Mouse (Mus musculus): Measurements from ENCODE around the gene Wdr45b. TPM values are rescaled to one million over a fixed set of nuclear protein-coding genes. Genes with fewer than 3 reads are reported as not detected.

Wdr45b gene
- polyA plus RNA-seq, 1 experiment from 2014 or later, result 86.4 TPM

Small RNA genes lying within 50 kb of the gene (microRNA-seq; reads per million reads assigned to microRNA genes)
- not detected for gene Mir7236

Other genes with a start within 250 kb of the Wdr45b start
- gene Tex19.2, start 235.8 kb downstream of the Wdr45b start, polyA plus RNA-seq (2015; fragmentation: Nextera tagmentation; extraction: Ambion mirVana), result not detected in 2 replicates
- not detected in 2 replicates for gene Tex19.1, start 208.3 kb downstream of the Wdr45b start, polyA plus RNA-seq (2015; fragmentation: Nextera tagmentation; extraction: Ambion mirVana)
- 0.46 and 0.47 TPM in 2 replicates for gene Uts2r, start 194.2 kb downstream of the Wdr45b start, polyA plus RNA-seq (2015; fragmentation: Nextera tagmentation; extraction: Ambion mirVana)
- 28.9 and 35.1 TPM in 2 replicates for gene Hexdc, start 150.0 kb downstream of the Wdr45b start, polyA plus RNA-seq (2015; fragmentation: Nextera tagmentation; extraction: Ambion mirVana)
- 26.8 and 31.7 TPM in 2 replicates for gene Ogfod3, start 149.7 kb downstream of the Wdr45b start, polyA plus RNA-seq (2015; fragmentation: Nextera tagmentation; extraction: Ambion mirVana)
- 35.7 and 38.9 TPM in 2 replicates for gene Cybc1, start 125.1 kb downstream of the Wdr45b start, polyA plus RNA-seq (2015; fragmentation: Nextera tagmentation; extraction: Ambion mirVana)
- gene Narf, start 117.2 kb downstream of the Wdr45b start, polyA plus RNA-seq (2015; fragmentation: Nextera tagmentation; extraction: Ambion mirVana), result 85.9 and 99.1 TPM in 2 replicates
- 11.4 and 12.8 TPM in 2 replicates for gene Foxk2, start 94.5 kb downstream of the Wdr45b start, polyA plus RNA-seq (2015; fragmentation: Nextera tagmentation; extraction: Ambion mirVana)
- gene Rab40b, start 33.8 kb upstream of the Wdr45b start, polyA plus RNA-seq (2015; fragmentation: Nextera tagmentation; extraction: Ambion mirVana), result 15.5 and 18.4 TPM in 2 replicates
- gene Fn3krp, start 67.0 kb upstream of the Wdr45b start, polyA plus RNA-seq (2015; fragmentation: Nextera tagmentation; extraction: Ambion mirVana), result 9.7 and 9.9 TPM in 2 replicates
- 6.7 and 9.5 TPM in 2 replicates for gene Fn3k, start 80.5 kb upstream of the Wdr45b start, polyA plus RNA-seq (2015; fragmentation: Nextera tagmentation; extraction: Ambion mirVana)
- gene Tbcd, start 97.5 kb upstream of the Wdr45b start, polyA plus RNA-seq (2015; fragmentation: Nextera tagmentation; extraction: Ambion mirVana), result 56.7 and 56.8 TPM in 2 replicates
- 0.40 and 0.79 TPM in 2 replicates for gene Zfp750, start 164.9 kb upstream of the Wdr45b start, polyA plus RNA-seq (2015; fragmentation: Nextera tagmentation; extraction: Ambion mirVana)